Mouse (Mus musculus): ENCODE data around the gene Dab1.

DNA sequence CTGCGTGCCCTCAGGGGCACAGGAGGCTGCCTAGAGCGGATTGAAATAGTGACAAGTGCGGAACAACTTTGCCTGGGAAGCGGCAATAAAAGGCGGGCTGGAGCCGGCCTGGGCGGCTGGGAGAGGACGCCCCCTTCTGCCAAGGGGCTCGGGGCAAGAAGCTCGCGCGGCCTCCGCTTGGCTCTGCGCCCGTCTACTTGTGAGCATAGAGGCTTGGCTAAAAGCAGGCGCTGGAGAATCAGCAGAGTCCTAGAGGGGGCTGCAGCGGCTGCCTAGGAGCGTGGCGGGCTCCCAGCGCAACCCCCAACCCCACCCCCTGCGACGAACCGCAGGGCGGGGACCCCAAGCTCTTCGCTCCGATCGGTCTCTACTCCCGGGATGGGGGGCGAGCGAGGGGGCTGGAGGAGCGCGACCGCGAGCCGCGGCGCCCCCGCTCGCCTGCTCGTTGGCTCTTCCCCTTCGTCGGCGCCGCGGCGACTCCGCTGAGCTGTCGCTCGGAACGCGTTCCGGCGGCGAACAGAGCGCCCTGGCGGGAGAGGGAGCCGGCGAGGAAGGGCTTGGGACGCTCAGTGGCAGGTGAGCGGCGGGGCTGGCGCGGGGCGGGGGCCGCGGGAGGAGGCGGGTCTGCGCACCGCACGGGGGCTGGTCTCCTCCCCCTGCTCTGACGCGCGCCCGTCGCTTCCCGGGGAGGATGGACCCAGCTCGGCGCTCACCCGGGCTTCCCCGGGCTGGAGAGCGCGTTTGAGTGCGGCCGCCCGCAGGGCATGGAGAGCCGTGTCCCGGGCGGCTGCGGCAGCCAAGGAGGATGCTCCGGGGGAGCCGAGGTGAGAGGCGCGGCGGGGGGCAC, 748.0 kb downstream of the Dab1 start:
- TF ChIP-seq CTCF (IDR thresholded peaks at IDR 0.05; ENCODE audit: borderline replicate concordance, insufficient read depth, low read depth, low read length) (no peak), POLR2A (IDR thresholded peaks at IDR 0.05; ENCODE audit: borderline replicate concordance, insufficient read depth, low read length) (peak; percentile 58)
